In the genomic region with DNA sequence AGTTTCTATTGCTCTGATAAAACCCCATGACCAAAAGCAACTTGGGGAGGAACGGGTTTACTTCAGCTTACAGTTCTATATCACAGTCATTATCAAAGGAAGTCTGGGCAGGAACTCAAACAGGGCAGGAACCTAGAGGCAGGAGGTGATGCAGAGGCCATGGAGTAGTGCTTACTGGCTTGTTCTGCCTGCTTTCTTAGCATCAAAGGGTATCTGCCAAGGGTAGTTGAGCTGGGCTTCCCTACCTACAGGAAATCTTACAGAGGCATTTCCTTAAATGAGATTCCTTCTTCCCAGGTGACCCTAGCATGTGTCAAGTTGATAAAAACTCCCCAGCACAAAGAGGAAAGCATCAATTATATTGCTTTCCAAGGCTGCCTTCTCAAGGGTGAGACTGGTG, we compare ENCODE assay signal across 16 mouse cellular contexts.
"Had no signal": no experiment of that assay in that cellular context is flagged by ENCODE, and none has a peak within 500 bp of the region (broad histone marks: within the 10 kb centered on the region; RNA-seq: fewer than 3 reads in every experiment).

No protein-coding gene starts in this region.

- H3K9ac ChIP-seq: lung, embryonic 15.5 days; midbrain, embryonic 13.5 days; midbrain, embryonic 15.5 days; neural tube, embryonic 12.5 days; stomach, embryonic 15.5 days had no signal

- H3K36me3 ChIP-seq: lung, embryonic 15.5 days; midbrain, embryonic 13.5 days; midbrain, embryonic 15.5 days; neural tube, embryonic 12.5 days; stomach, embryonic 15.5 days had no signal

- H3K27ac ChIP-seq: lung, embryonic 15.5 days; macrophage; midbrain, embryonic 13.5 days; midbrain, embryonic 15.5 days; neural tube, embryonic 12.5 days; stomach, embryonic 15.5 days; stomach, postnatal 0 days had no signal

- DNase-seq: lung, postnatal 14 days; lung, postnatal 36 days; right cerebral cortex, postnatal 14 days; thymus, adult 2 months; thymus, postnatal 25 days; thymus, postnatal 4 days had no signal

- H3K9me3 ChIP-seq: lung, embryonic 15.5 days; megakaryocyte, embryonic 14.5 days; midbrain, embryonic 13.5 days; midbrain, embryonic 15.5 days; neural tube, embryonic 12.5 days; stomach, embryonic 15.5 days had no signal

- H3K4me2 ChIP-seq: lung, embryonic 15.5 days; midbrain, embryonic 11.5 days; midbrain, embryonic 13.5 days; midbrain, embryonic 15.5 days; neural tube, embryonic 12.5 days; stomach, embryonic 15.5 days had no signal

- H3K4me3 ChIP-seq: lung, embryonic 15.5 days; megakaryocyte, embryonic 14.5 days; midbrain, embryonic 13.5 days; midbrain, embryonic 15.5 days; neural tube, embryonic 12.5 days; stomach, embryonic 15.5 days had no signal

- H3K4me1 ChIP-seq: midbrain, embryonic 13.5 days; midbrain, embryonic 15.5 days; neural tube, embryonic 12.5 days had no signal

- H3K27me3 ChIP-seq: lung, embryonic 15.5 days; megakaryocyte, embryonic 14.5 days; midbrain, embryonic 13.5 days; midbrain, embryonic 15.5 days; neural tube, embryonic 12.5 days; stomach, embryonic 15.5 days had no signal

- ATAC-seq: lung, postnatal 0 days; midbrain, embryonic 13.5 days; midbrain, embryonic 15.5 days had no signal
